In genomic region chr7:107747476-107747875, GRCm38 (mm10) we compare ENCODE assay signal across 14 mouse cellular contexts. TPM values are rescaled to one million over a fixed set of nuclear protein-coding genes. Genes with fewer than 3 reads are reported as not detected.
"Had no signal": no experiment of that assay in that cellular context is flagged by ENCODE, and none has a peak within 500 bp of the region (broad histone marks: within the 10 kb centered on the region; RNA-seq: fewer than 3 reads in every experiment).

No protein-coding gene starts in this region.

- H3K4me1 ChIP-seq: midbrain, embryonic 10.5 days; midbrain, embryonic 12.5 days; neural tube, embryonic 13.5 days; neural tube, embryonic 15.5 days had no signal

- H3K4me3 ChIP-seq: midbrain, embryonic 10.5 days; midbrain, embryonic 12.5 days; myocyte; neural tube, embryonic 13.5 days; neural tube, embryonic 15.5 days had no signal

- H3K27ac ChIP-seq: midbrain, embryonic 10.5 days; midbrain, embryonic 12.5 days; neural tube, embryonic 13.5 days; neural tube, embryonic 15.5 days had no signal

- H3K9ac ChIP-seq: lung, embryonic 14.5 days; midbrain, embryonic 12.5 days; neural tube, embryonic 13.5 days; neural tube, embryonic 15.5 days had no signal

- H3K27me3 ChIP-seq: midbrain, embryonic 12.5 days; neural tube, embryonic 13.5 days; neural tube, embryonic 15.5 days had no signal

- H3K36me3 ChIP-seq: midbrain, embryonic 10.5 days; midbrain, embryonic 12.5 days; neural tube, embryonic 13.5 days; neural tube, embryonic 15.5 days had no signal

- H3K9me3 ChIP-seq: midbrain, embryonic 10.5 days; midbrain, embryonic 12.5 days; neural tube, embryonic 13.5 days; neural tube, embryonic 15.5 days had no signal

- H3K4me2 ChIP-seq: lung, embryonic 14.5 days; midbrain, embryonic 12.5 days; neural tube, embryonic 13.5 days; neural tube, embryonic 15.5 days had no signal

RNA-seq across cellular contexts. Expression of gene Cyb5r2, which starts 10.4 kb away (rescaled TPM):
- polyA plus RNA-seq: midbrain, embryonic 14.5 days; midbrain, embryonic 16.5 days; neural tube, embryonic 11.5 days; small intestine, adult 2 months had no signal

RNA-seq across cellular contexts. Expression of gene Ovch2, which starts 53.5 kb away (rescaled TPM):
- polyA plus RNA-seq: lung, embryonic 14.5 days; lung, embryonic 16.5 days; midbrain, embryonic 10.5 days; midbrain, embryonic 12.5 days; midbrain, embryonic 14.5 days; midbrain, embryonic 16.5 days; myocyte; neural tube, embryonic 11.5 days; neural tube, embryonic 13.5 days; neural tube, embryonic 15.5 days; small intestine, adult 2 months; stomach, embryonic 14.5 days; stomach, embryonic 16.5 days; thymus, postnatal 0 days had no signal
